Mouse (Mus musculus) neural tube, embryonic 12.5 days (tissue): ENCODE results near the gene Iqcf1. TPM values are rescaled to one million over a fixed set of nuclear protein-coding genes. Genes with fewer than 3 reads are reported as not detected.

ENCODE experiments used
- ATAC-seq: fragments of 200-750 bp; cut with Nextera tagmentation; 2 replicates; pipeline ENCODE4 v1.8.0; 2017; ENCODE audit warnings: low read depth, mild to moderate bottlenecking, moderate TSS enrichment, moderate library complexity; ENCODE audit not compliant: low FRiP score
- H3K27ac ChIP-seq: fragments of 300-500 bp; sonication (generic); 2 replicates; pipeline ENCODE4 v1.5.1; 2016
- H3K27me3 ChIP-seq: fragments of 300-500 bp; sonication (generic); replicated peaks from 2 replicates; pipeline ENCODE4 v1.6.1; 2016; ENCODE audit warnings: mild to moderate bottlenecking
- H3K36me3 ChIP-seq: fragments of 300-500 bp; sonication (generic); 2 replicates; pipeline ENCODE4 v1.6.1; 2016; ENCODE audit warnings: mild to moderate bottlenecking
- H3K4me1 ChIP-seq: fragments of 300-500 bp; sonication (generic); 2 replicates; pipeline ENCODE4 v1.6.1; 2016
- H3K4me2 ChIP-seq: fragments of 300-500 bp; sonication (generic); replicated peaks from 2 replicates; pipeline ENCODE4 v1.6.1; 2016; ENCODE audit warnings: mild to moderate bottlenecking
- H3K4me3 ChIP-seq: fragments of 300-500 bp; sonication (generic); 2 replicates; pipeline ENCODE4 v1.5.1; 2016
- H3K9ac ChIP-seq: fragments of 300-500 bp; sonication (generic); 2 replicates; pipeline ENCODE4 v1.6.1; 2016; ENCODE audit warnings: mild to moderate bottlenecking
- H3K9me3 ChIP-seq: fragments of 300-500 bp; sonication (generic); 2 replicates; pipeline ENCODE4 v1.6.1; 2016; ENCODE audit warnings: mild to moderate bottlenecking
- WGBS: fragments of 180-500 bp; shearing (Covaris S2); methylation state at CpG from one replicate; pipeline ENCODE4 v1.1.7; 2016; 5-methylcytosine and 5-hydroxymethylcytosine counted together
- polyA plus RNA-seq: library from polyadenylated mRNA; unstranded; fragments of >200 nt; fragmentation: Nextera tagmentation; extraction: Ambion mirVana; gene quantifications from 2 replicates; pipeline ENCODE4 v1.2.1, GENCODE M21; 2016

The Iqcf1 gene
- polyA plus RNA-seq, 1 experiment from 2014 or later = not detected

DNA sequence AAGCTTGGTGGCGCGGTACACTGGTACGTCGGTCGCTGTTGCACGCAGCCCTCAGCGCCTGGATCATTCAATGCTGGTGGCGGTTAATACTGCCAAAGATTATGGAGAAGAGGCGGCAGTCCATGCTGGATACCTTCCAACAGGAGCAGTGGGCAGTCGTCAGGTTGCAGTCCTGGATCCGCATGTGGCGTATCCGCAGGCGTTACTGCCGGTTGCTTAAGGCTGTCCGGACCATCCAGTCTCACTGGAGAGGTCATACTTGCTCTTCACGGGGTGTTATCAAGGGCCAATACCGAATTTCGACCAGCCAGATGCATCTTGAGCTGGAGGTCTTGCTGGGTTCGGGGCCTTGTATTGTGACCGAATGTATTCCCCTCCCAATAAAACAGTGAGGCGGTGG, 2.1 kb downstream of the Iqcf1 start:
- H3K9ac ChIP-seq = no peak overlapping the region
- no peak overlapping the region for H3K4me3 ChIP-seq
- ATAC-seq = no peak
- no peaks in the 10 kb centered on the region for H3K4me1 ChIP-seq
- H3K4me2 ChIP-seq = no peak overlapping the region
- H3K27ac ChIP-seq = no peak overlapping the region
- no peaks in the 10 kb centered on the region for H3K9me3 ChIP-seq
- 89% methylated on average over 22 of the region's 22 CpGs for WGBS
- H3K27me3 ChIP-seq = 0 out of 2 replicates have a peak, but pooled peaks cover 3% of the 10 kb centered on the region
- H3K36me3 ChIP-seq = no peaks in the 10 kb centered on the region

DNA sequence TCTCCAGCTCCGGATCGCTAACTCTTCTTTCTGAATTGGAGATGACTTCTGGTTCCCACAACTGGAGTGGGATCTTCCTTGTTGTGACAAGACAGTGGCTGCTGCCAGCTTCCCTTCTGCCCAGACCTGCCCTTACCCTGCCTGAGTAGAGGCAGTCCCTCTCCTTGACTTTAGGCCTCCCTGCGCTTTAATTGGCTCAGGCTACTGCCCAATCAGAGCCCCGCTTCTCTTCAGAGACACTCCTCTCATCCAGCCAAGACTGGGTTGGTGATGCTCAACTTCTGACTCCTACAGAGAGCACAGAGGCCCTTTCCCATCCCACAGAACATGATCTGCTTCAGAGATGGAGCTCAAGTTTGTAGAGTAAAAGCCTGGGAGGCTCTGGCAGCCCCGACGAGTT, 4.5 kb downstream of the Iqcf1 start:
- Histone ChIP-seq H3K36me3 (no peaks in the 10 kb centered on the region), H3K9me3 (no peaks in the 10 kb centered on the region), H3K4me3 (no peak overlapping the region), H3K4me2 (no peak overlapping the region), H3K27me3 (0 out of 2 replicates have a peak, but pooled peaks cover 3% of the 10 kb centered on the region), H3K4me1 (no peaks in the 10 kb centered on the region), H3K27ac (no peak overlapping the region), H3K9ac (no peak overlapping the region)
- no peak for ATAC-seq
- WGBS = 71% methylated on average over 6 of the region's 6 CpGs

- Histone ChIP-seq H3K36me3 (no peaks in the 10 kb centered on the region), H3K4me1 (no peaks in the 10 kb centered on the region), H3K9ac (no peak overlapping the region), H3K27ac (no peak overlapping the region), H3K4me3 (no peak overlapping the region), H3K9me3 (no peaks in the 10 kb centered on the region), H3K4me2 (no peak overlapping the region), H3K27me3 (no peaks in the 10 kb centered on the region)
- no peak for ATAC-seq
- 92% methylated on average over 10 of the region's 10 CpGs for WGBS
These were observed 9.6 kb downstream of the Iqcf1 start for GRCm38 (mm10) chr9:106509356-106509755.

- no peaks in the 10 kb centered on the region for H3K9me3 ChIP-seq
- no peaks in the 10 kb centered on the region for H3K36me3 ChIP-seq
- ATAC-seq = no peak
- no peaks in the 10 kb centered on the region for H3K27me3 ChIP-seq
- H3K9ac ChIP-seq = no peak overlapping the region
- no peak overlapping the region for H3K4me3 ChIP-seq
- no peaks in the 10 kb centered on the region for H3K4me1 ChIP-seq
- H3K4me2 ChIP-seq = no peak overlapping the region
- no peak overlapping the region for H3K27ac ChIP-seq
- 76% methylated on average over 13 of the region's 13 CpGs for WGBS
These were observed 13.1 kb downstream of the Iqcf1 start for GRCm38 (mm10) chr9:106512729-106513450.

DNA sequence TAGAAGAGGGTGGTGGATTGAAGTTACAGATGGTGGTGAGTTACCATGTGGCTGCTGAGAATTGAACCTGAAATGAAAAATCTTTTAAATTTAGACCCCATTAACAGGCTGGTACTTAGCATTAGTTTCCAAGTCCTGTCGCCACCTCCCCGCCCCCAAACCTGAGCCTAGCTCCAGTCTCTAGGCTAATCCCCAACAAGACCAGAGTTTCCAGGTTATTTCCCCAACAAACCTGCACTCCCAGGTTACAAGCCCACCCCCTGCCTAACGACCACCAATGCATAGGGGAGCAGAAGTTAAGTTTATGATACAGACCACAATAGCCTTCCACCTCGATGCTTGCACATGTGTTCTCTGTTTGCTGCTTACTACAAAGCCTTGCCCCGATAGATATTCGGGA, 13.8 kb downstream of the Iqcf1 start:
- Histone ChIP-seq H3K27ac (no peak overlapping the region), H3K36me3 (no peaks in the 10 kb centered on the region), H3K9ac (no peak overlapping the region), H3K27me3 (no peaks in the 10 kb centered on the region), H3K4me2 (no peak overlapping the region), H3K4me1 (no peaks in the 10 kb centered on the region), H3K9me3 (no peaks in the 10 kb centered on the region), H3K4me3 (no peak overlapping the region)
- WGBS = 75% methylated on average over 6 of the region's 6 CpGs
- ATAC-seq = no peak

- Histone ChIP-seq H3K9me3 (no peaks in the 10 kb centered on the region), H3K9ac (no peak within 1 kb of the TSS), H3K4me3 (no peak within 1 kb of the TSS), H3K4me1 (no peaks in the 10 kb centered on the region), H3K27ac (no peak within 1 kb of the TSS), H3K36me3 (no peaks in the 10 kb centered on the region), H3K4me2 (no peak within 1 kb of the TSS), H3K27me3 (no peaks in the 10 kb centered on the region)
- ATAC-seq = no peak
- 92% methylated on average over 4 of the region's 4 CpGs for WGBS
These were observed 14.5 kb downstream of the Iqcf1 start, which contains the start of gene Iqcf5 for GRCm38 (mm10) chr9:106514273-106514672. Gene Iqcf5 (plus strand): TSS chr9:106514573.

DNA sequence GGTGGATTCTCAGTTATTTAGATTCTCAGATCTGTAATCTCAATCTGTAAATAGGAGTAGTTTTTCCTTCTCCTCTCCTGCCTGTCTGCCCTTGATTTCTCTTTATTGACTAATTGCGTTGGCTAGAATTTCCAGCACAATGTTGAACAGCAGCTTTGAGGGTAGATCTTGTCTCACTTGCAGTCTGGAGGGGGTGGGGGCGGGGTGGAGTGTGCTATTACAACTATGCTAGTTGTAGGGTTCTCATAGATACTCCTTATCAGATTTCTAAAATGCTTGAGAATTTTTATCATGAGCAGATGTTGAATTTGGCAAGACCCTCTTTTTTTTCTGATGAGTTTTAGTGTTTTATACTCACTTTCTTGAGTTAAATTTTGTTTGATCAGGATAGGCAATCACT, 19.7 kb downstream of the Iqcf1 start:
- WGBS = 76% methylated on average over 2 of the region's 2 CpGs

DNA sequence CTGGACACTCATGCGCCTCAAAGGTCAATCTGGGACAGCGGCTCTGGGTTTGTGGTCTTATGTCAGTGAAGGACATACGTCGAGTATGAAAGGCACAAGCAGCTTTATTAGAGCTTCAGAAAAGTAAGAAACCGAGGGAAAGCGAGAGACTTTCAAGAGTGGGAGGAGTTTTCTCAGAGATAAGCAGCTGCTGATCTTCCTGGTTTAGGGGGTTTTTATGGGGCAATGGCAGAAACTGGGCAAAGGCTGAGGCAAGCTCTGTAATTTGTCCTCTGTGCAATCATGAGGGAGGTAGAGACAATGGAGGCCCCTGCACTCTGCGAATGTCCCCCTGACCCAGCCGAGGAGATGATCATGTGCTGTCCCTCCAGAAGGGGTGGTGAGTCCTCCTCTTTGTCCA, 20.1 kb downstream of the Iqcf1 start:
- no peak overlapping the region for H3K27ac ChIP-seq
- H3K4me1 ChIP-seq = no peaks in the 10 kb centered on the region
- no peaks in the 10 kb centered on the region for H3K9me3 ChIP-seq
- ATAC-seq = no peak
- no peak overlapping the region for H3K4me2 ChIP-seq
- no peaks in the 10 kb centered on the region for H3K27me3 ChIP-seq
- H3K4me3 ChIP-seq = no peak overlapping the region
- no peaks in the 10 kb centered on the region for H3K36me3 ChIP-seq
- H3K9ac ChIP-seq = no peak overlapping the region
- WGBS = 81% methylated on average over 8 of the region's 8 CpGs

More for the DNA sequence above, 19.7 kb downstream of the Iqcf1 start:
- Histone ChIP-seq H3K9me3 (no peaks in the 10 kb centered on the region), H3K27ac (no peak overlapping the region), H3K27me3 (no peaks in the 10 kb centered on the region), H3K9ac (no peak overlapping the region), H3K4me2 (no peak overlapping the region), H3K36me3 (no peaks in the 10 kb centered on the region), H3K4me3 (no peak overlapping the region), H3K4me1 (no peaks in the 10 kb centered on the region)
- no peak for ATAC-seq

- H3K36me3 ChIP-seq = no peaks in the 10 kb centered on the region
- no peak overlapping the region for H3K27ac ChIP-seq
- no peak overlapping the region for H3K4me3 ChIP-seq
- no peaks in the 10 kb centered on the region for H3K27me3 ChIP-seq
- no peaks in the 10 kb centered on the region for H3K9me3 ChIP-seq
- no peak for ATAC-seq
- H3K4me1 ChIP-seq = no peaks in the 10 kb centered on the region
- no peak overlapping the region for H3K9ac ChIP-seq
- WGBS = 24% methylated on average over 3 of the region's 3 CpGs
- H3K4me2 ChIP-seq = no peak overlapping the region
These were observed 32.1 kb downstream of the Iqcf1 start for GRCm38 (mm10) chr9:106531833-106532232.

GRCm38 (mm10) chr9:106534296-106534695, 34.5 kb downstream of the Iqcf1 start:
- WGBS = 92% methylated on average over 7 of the region's 7 CpGs
- H3K9ac ChIP-seq = no peak overlapping the region
- no peak overlapping the region for H3K4me3 ChIP-seq
- no peaks in the 10 kb centered on the region for H3K4me1 ChIP-seq
- H3K9me3 ChIP-seq = no peaks in the 10 kb centered on the region
- H3K27me3 ChIP-seq = no peaks in the 10 kb centered on the region
- H3K36me3 ChIP-seq = no peaks in the 10 kb centered on the region
- no peak overlapping the region for H3K4me2 ChIP-seq
- no peak for ATAC-seq
- no peak overlapping the region for H3K27ac ChIP-seq

DNA sequence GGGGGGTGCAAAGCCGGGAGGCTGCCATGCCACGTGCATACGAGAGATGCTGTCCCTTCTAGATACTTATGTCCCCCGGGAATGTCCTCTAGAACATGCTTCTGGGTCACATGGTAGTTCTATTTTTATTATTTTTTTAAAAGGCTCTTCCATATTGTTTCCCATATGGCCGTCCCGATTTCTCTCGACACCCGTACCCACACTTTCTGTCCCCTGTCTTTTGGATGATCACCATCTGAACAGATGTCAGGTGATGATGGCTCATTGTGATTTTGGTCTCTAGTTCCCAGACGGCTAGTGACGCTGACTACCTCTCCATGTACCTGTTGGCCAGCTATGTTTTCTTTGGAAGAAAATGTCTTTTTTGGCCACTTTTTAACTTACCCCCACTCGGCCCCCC, 35.2 kb downstream of the Iqcf1 start:
- H3K36me3 ChIP-seq = no peaks in the 10 kb centered on the region
- 89% methylated on average over 11 of the region's 11 CpGs for WGBS
- H3K4me1 ChIP-seq = no peaks in the 10 kb centered on the region
- no peak overlapping the region for H3K27ac ChIP-seq
- no peak overlapping the region for H3K4me3 ChIP-seq
- H3K9ac ChIP-seq = no peak overlapping the region
- H3K4me2 ChIP-seq = no peak overlapping the region
- ATAC-seq = no peak
- no peaks in the 10 kb centered on the region for H3K27me3 ChIP-seq
- H3K9me3 ChIP-seq = no peaks in the 10 kb centered on the region
